Mouse (Mus musculus): ENCODE data around the gene Pdxp. TPM values are rescaled to one million over a fixed set of nuclear protein-coding genes. Genes with fewer than 3 reads are reported as not detected.

Gene Pdxp
- polyA plus RNA-seq, 1 experiment: 226 TPM

DNA sequence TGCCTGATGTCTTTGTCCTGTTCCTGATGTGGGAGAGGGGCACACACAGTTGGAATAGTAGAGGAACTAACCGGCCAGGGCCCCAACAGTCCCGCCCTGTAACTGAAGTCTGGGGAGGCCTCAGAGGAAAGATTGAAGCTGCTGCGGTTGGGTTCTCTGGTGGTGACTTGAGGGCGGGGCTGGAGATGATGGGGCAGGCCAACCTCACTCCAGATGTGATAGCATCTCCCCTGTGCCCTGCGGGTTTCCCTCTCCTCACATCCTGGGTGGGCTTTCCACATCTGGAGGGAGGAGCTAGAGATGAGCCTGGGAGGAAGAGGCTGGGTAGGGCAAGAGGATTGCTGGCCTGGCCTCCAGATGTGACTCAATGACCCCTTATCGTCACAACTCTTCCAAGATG is 9.9 kb downstream of the Pdxp start:
- no peak for TF ChIP-seq POLR2A (IDR thresholded peaks at IDR 0.05; ENCODE audit: extremely low read depth, insufficient read depth, low read length)
- no peak for TF ChIP-seq CTCF (IDR thresholded peaks at IDR 0.05; ENCODE audit: extremely low read depth, insufficient read depth, low read length)
- Histone ChIP-seq H3K4me1 (ENCODE audit: control insufficient read depth, insufficient read depth, low read length) (peaks cover 4% of the 10 kb centered on the region), H3K27ac (ENCODE audit: insufficient read depth, low read length) (no peak overlapping the region), H3K4me3 (ENCODE audit: insufficient read depth, low read length) (no peak overlapping the region)

GRCm38 (mm10) chr15:78925129-78925528 is 11.4 kb downstream of the Pdxp start:
- TF ChIP-seq CTCF (IDR thresholded peaks at IDR 0.05; ENCODE audit: extremely low read depth, insufficient read depth, low read length): no peak
- no peak for TF ChIP-seq POLR2A (IDR thresholded peaks at IDR 0.05; ENCODE audit: extremely low read depth, insufficient read depth, low read length)
- Histone ChIP-seq H3K4me3 (ENCODE audit: insufficient read depth, low read length) (no peak overlapping the region), H3K27ac (ENCODE audit: insufficient read depth, low read length) (no peak overlapping the region), H3K4me1 (ENCODE audit: control insufficient read depth, insufficient read depth, low read length) (peaks cover 4% of the 10 kb centered on the region)

GRCm38 (mm10) chr15:78926021-78926919 is 12.6 kb downstream of the Pdxp start, which contains the start of gene Lgals1:
Gene Lgals1, plus strand, starts transcription at chr15:78926725.
- peaks cover 4% of the 10 kb centered on the region for H3K4me1 ChIP-seq (ENCODE audit: control insufficient read depth, insufficient read depth, low read length)
- H3K27ac ChIP-seq (ENCODE audit: insufficient read depth, low read length): 0 out of 2 replicates have a peak within 1 kb of the TSS, but pooled peaks have one; percentile 50
- H3K4me3 ChIP-seq (ENCODE audit: insufficient read depth, low read length): peak within 1 kb of the TSS; percentile 21; the same call in 1 of the 2 replicates
- no peak for TF ChIP-seq CTCF (IDR thresholded peaks at IDR 0.05; ENCODE audit: extremely low read depth, insufficient read depth, low read length)
- TF ChIP-seq POLR2A (IDR thresholded peaks at IDR 0.05; ENCODE audit: extremely low read depth, insufficient read depth, low read length): no peak

DNA sequence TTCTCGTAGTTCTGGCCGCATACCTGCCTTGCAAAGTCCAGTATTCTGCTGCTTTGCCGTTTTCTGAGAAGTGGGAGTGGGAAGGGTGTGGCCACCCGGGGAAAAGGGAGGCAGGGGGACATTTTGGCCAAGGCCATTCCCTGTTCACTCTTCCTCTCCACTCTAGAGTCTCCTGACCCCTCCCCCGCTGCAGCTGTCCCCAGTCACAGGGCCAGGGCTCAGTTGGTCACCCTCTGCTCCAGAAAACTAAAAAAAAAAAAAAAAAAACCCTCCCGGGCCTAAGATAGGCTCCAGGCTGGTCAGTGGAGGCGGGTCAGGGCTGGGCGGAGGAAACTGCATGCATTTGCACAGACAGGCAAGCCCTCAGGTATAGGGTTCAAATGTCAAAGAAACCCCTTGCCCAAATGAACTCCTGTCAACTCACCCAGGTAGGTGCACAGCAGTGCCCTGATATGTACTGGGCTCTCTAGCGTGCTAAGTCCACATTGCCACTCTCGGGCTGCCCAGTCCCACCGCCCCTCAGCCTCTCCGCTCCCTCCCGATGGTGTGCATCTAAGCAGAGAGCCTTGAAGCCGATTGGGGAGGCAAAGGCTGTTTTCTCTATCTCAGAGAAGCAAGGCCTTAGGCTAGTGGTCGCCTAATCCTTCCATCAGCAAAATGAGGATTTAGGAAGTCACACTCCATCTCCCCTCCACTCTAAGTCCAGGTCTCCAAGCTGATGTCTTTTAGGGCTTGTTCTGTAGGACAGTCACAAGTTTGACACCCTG is 13.5 kb downstream of the Pdxp start:
- TF ChIP-seq CTCF (IDR thresholded peaks at IDR 0.05; ENCODE audit: extremely low read depth, insufficient read depth, low read length): no peak
- no peak for TF ChIP-seq POLR2A (IDR thresholded peaks at IDR 0.05; ENCODE audit: extremely low read depth, insufficient read depth, low read length)
- H3K27ac ChIP-seq (ENCODE audit: insufficient read depth, low read length): no peak overlapping the region
- H3K4me1 ChIP-seq (ENCODE audit: control insufficient read depth, insufficient read depth, low read length): peaks cover 4% of the 10 kb centered on the region
- H3K4me3 ChIP-seq (ENCODE audit: insufficient read depth, low read length): peak overlapping the region; percentile 21; the same call in 1 of the 2 replicates

DNA sequence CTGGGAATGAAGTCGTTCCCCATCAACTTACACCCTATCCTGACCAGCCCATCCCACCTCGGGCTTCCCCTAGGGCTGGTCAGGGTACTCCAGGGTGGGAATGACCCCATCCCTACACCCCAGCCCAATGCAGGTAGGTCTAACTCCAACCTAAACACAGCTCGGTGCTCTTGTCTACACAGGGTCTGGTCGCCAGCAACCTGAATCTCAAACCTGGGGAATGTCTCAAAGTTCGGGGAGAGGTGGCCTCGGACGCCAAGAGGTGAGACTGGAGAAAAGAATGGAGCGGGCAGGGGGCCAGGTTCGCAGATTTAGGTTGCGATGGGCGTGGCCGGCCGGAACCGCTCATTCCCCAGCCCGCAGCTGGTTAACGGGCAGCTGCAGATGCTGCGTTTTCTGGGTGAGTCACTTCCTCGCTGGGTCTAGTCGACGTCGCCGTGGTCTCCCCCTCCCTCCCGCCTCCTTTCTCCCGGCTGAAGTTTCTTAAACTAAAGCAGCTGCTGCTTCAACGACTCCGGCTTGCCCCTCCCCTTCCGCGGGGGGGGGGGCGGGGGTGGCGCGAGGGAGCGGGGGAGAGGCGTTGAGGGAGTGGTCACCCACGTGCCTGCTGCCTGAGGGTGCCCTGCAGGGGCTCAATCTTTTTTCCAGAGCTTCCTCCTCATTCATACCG is 14.2 kb downstream of the Pdxp start:
- Histone ChIP-seq H3K4me3 (ENCODE audit: insufficient read depth, low read length) (peak overlapping the region; percentile 21), H3K27ac (ENCODE audit: insufficient read depth, low read length) (no peak overlapping the region)

DNA sequence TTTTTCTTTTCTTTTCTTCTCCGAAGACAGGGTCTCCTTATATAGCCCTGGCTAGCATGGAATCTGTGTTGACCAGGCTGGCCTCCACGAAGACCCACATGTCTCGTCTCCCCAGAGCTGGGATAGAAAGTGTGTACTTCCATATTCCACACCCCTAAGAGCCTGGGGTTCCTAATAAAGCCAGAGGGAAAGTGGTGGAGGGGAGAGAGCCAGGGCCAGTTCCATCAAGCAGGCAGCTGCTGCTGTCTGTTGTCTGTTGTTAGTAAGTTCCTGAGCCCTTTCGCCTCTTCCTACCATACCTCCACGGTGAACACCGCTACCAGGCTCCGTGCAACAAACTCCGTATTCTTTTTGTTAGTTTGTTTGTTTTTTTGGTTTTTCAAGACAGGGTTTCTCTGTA is 14.8 kb downstream of the Pdxp start:
- TF ChIP-seq CTCF (IDR thresholded peaks at IDR 0.05; ENCODE audit: extremely low read depth, insufficient read depth, low read length) (no peak), POLR2A (IDR thresholded peaks at IDR 0.05; ENCODE audit: extremely low read depth, insufficient read depth, low read length) (no peak)
- Histone ChIP-seq H3K4me1 (ENCODE audit: control insufficient read depth, insufficient read depth, low read length) (peaks cover 4% of the 10 kb centered on the region), H3K4me3 (ENCODE audit: insufficient read depth, low read length) (no peak overlapping the region; the same call in 1 of the 2 replicates), H3K27ac (ENCODE audit: insufficient read depth, low read length) (no peak overlapping the region)

More for the DNA sequence above, 14.2 kb downstream of the Pdxp start:
- H3K4me1 ChIP-seq (ENCODE audit: control insufficient read depth, insufficient read depth, low read length): peaks cover 4% of the 10 kb centered on the region
- TF ChIP-seq POLR2A (IDR thresholded peaks at IDR 0.05; ENCODE audit: extremely low read depth, insufficient read depth, low read length): no peak
- no peak for TF ChIP-seq CTCF (IDR thresholded peaks at IDR 0.05; ENCODE audit: extremely low read depth, insufficient read depth, low read length)

- no peak overlapping the region for H3K4me3 ChIP-seq (ENCODE audit: insufficient read depth, low read length)
- no peak overlapping the region for H3K27ac ChIP-seq (ENCODE audit: insufficient read depth, low read length)
- peaks cover 4% of the 10 kb centered on the region for H3K4me1 ChIP-seq (ENCODE audit: control insufficient read depth, insufficient read depth, low read length)
- TF ChIP-seq POLR2A (IDR thresholded peaks at IDR 0.05; ENCODE audit: extremely low read depth, insufficient read depth, low read length) (no peak), CTCF (IDR thresholded peaks at IDR 0.05; ENCODE audit: extremely low read depth, insufficient read depth, low read length) (no peak)
Observed at GRCm38 (mm10) chr15:78930192-78930706, 16.5 kb downstream of the Pdxp start.

GRCm38 (mm10) chr15:78930801-78931426 is 17.2 kb downstream of the Pdxp start:
- Histone ChIP-seq H3K27ac (ENCODE audit: insufficient read depth, low read length) (no peak overlapping the region), H3K4me3 (ENCODE audit: insufficient read depth, low read length) (no peak overlapping the region), H3K4me1 (ENCODE audit: control insufficient read depth, insufficient read depth, low read length) (peaks cover 5% of the 10 kb centered on the region)
- TF ChIP-seq CTCF (IDR thresholded peaks at IDR 0.05; ENCODE audit: extremely low read depth, insufficient read depth, low read length) (no peak), POLR2A (IDR thresholded peaks at IDR 0.05; ENCODE audit: extremely low read depth, insufficient read depth, low read length) (no peak)

All from cortical plate, adult 2 months (tissue).